Mouse (Mus musculus) cerebellum, adult 2 months (tissue): ENCODE measurements around the gene Nucks1.

Experiments used
- CTCF ChIP-seq: fragments of 200-500 bp; IDR thresholded peaks from 2 replicates; pipeline ENCODE4 v1.5.1; 2011; ENCODE audit warnings: low read depth, mild to moderate bottlenecking, control low read depth, low read length, moderate library complexity, borderline replicate concordance; ENCODE audit not compliant: insufficient read depth
- POLR2A ChIP-seq: fragments of 200-500 bp; IDR thresholded peaks from 2 replicates; pipeline ENCODE4 v1.6.1; 2011; ENCODE audit warnings: low read length, control low read depth, borderline replicate concordance; ENCODE audit not compliant: insufficient read depth

DNA sequence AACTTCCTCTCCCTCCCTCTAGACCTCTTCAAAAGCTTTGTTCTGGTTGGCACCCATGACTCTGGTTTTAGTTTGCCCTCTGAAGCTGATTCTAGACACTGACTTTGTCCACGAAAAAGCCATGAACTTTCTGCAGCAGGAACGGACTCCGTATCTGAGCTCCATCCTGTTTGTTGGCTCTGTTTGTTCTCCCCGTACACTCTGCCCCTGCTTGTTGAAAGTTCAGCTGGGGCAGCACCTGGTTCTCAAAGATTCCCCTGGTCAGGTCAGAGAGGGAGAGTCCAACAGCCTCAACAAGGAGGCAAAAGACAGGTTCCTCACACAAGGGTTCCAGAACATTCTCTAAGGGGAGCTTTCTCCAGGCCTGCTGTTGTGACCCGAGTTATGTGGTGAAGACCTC, 47.1 kb downstream of the Nucks1 start:
- TF ChIP-seq CTCF = no peak
- no peak for TF ChIP-seq POLR2A
